Mouse (Mus musculus): ENCODE data around the gene Armc7.

GRCm38 (mm10) chr11:115451781-115452241 lies 23.7 kb upstream of the Armc7 start:
- no peak for TF ChIP-seq POLR2A (IDR thresholded peaks at IDR 0.05; ENCODE audit: borderline replicate concordance, extremely low read depth, insufficient read depth, insufficient read length, poor library complexity, severe bottlenecking)
- no peak for TF ChIP-seq CTCF (IDR thresholded peaks at IDR 0.05; ENCODE audit: borderline replicate concordance, extremely low read depth, insufficient read depth, insufficient read length)
